Mouse (Mus musculus) CH12.LX (cell line): Measurements from ENCODE around the gene Gm45716.

Experiments
- CTCF ChIP-seq, 2 experiments: IDR thresholded peaks in 1 of 2; conservative IDR thresholded peaks in 1 of 2; 2 replicates each; pipeline ENCODE4 v1.5.1; 2011 to 2012; ENCODE audit warnings: low read depth in 2 of 2, low read length in 2 of 2, improper control_type of control experiment in 1 of 2, inconsistent platforms in 1 of 2, mild to moderate bottlenecking in 1 of 2, moderate library complexity in 1 of 2
- HCFC1 ChIP-seq: IDR thresholded peaks from 2 replicates; pipeline ENCODE4 v1.6.1; 2012; ENCODE audit warnings: low read depth, mild to moderate bottlenecking, inconsistent platforms, low read length, improper control_type of control experiment
- SIN3A ChIP-seq: IDR thresholded peaks from 2 replicates; pipeline ENCODE4 v1.6.1; 2012; ENCODE audit warnings: low read length, improper control_type of control experiment, inconsistent platforms

- TF ChIP-seq SIN3A: no peak
- no peak for TF ChIP-seq HCFC1
- no peak for TF ChIP-seq CTCF (conservative IDR thresholded peaks at IDR 0.05 in 1 of 2, IDR thresholded peaks at IDR 0.05 in 1 of 2; ENCODE audit: low read depth in 2 of 2, low read length in 2 of 2)
Measured at GRCm38 (mm10) chr11:90274187-90274586, 86.7 kb downstream of the Gm45716 start.
